Mouse (Mus musculus) cortical plate, adult 2 months (tissue): ENCODE measurements around the gene Lgr4. TPM values are rescaled to one million over a fixed set of nuclear protein-coding genes. Genes with fewer than 3 reads are reported as not detected.

Source experiments
- H3K27ac ChIP-seq: fragments of 200-500 bp; 2 replicates; pipeline ENCODE4 v1.5.1; 2012; ENCODE audit warnings: low read length, control low read depth, inconsistent platforms; ENCODE audit not compliant: insufficient read depth
- H3K4me1 ChIP-seq: fragments of 200-500 bp; 2 replicates; pipeline ENCODE4 v1.6.1; 2011; ENCODE audit warnings: low read length; ENCODE audit not compliant: control insufficient read depth, insufficient read depth
- H3K4me3 ChIP-seq: fragments of 200-500 bp; 2 replicates; pipeline ENCODE4 v1.5.1; 2011; ENCODE audit warnings: mild to moderate bottlenecking, low read length, control low read depth; ENCODE audit not compliant: insufficient read depth
- CTCF ChIP-seq: fragments of 200-500 bp; IDR thresholded peaks from 2 replicates; pipeline ENCODE4 v1.5.1; 2011; ENCODE audit warnings: mild to moderate bottlenecking, control low read depth, low read length; ENCODE audit not compliant: insufficient read depth; ENCODE audit errors: extremely low read depth
- POLR2A ChIP-seq: fragments of 200-500 bp; IDR thresholded peaks from 2 replicates; pipeline ENCODE4 v1.6.1; 2011; ENCODE audit warnings: mild to moderate bottlenecking, low read length, control low read depth; ENCODE audit not compliant: insufficient read depth; ENCODE audit errors: extremely low read depth
- polyA plus RNA-seq: library from polyadenylated mRNA; depleted of rRNA; stranded (reverse); fragments of >200 nt; gene quantifications from 2 replicates; pipeline ENCODE4 v1.2.3, GENCODE M21; 2012

Lgr4 gene
- polyA plus RNA-seq, 1 experiment, result 15.4 TPM

GRCm38 (mm10) chr2:109944995-109945394, 27.5 kb downstream of the Lgr4 start:
- TF ChIP-seq POLR2A (no peak), CTCF (no peak)
- Histone ChIP-seq H3K4me3 (no peak overlapping the region), H3K4me1 (no peaks in the 10 kb centered on the region), H3K27ac (no peak overlapping the region)

GRCm38 (mm10) chr2:109945532-109945931, 28.1 kb downstream of the Lgr4 start:
- no peak overlapping the region for H3K27ac ChIP-seq
- no peak overlapping the region for H3K4me3 ChIP-seq
- H3K4me1 ChIP-seq, result no peaks in the 10 kb centered on the region
- TF ChIP-seq CTCF (no peak), POLR2A (no peak)

- Histone ChIP-seq H3K4me1 (no peaks in the 10 kb centered on the region), H3K27ac (no peak overlapping the region), H3K4me3 (no peak overlapping the region)
- TF ChIP-seq POLR2A, result no peak
- TF ChIP-seq CTCF, result no peak
Measured at GRCm38 (mm10) chr2:109946426-109946825, 29.0 kb downstream of the Lgr4 start.

- TF ChIP-seq POLR2A (no peak), CTCF (no peak)
- Histone ChIP-seq H3K4me1 (peaks cover 6% of the 10 kb centered on the region; the same call in 1 of the 2 replicates), H3K27ac (no peak overlapping the region), H3K4me3 (no peak overlapping the region)
Measured at GRCm38 (mm10) chr2:109949519-109949918, 32.1 kb downstream of the Lgr4 start.

- TF ChIP-seq CTCF, result no peak
- TF ChIP-seq POLR2A, result no peak
- H3K27ac ChIP-seq, result no peak overlapping the region
Measured at GRCm38 (mm10) chr2:109950311-109950710, 32.9 kb downstream of the Lgr4 start.

GRCm38 (mm10) chr2:109951050-109951449, 33.6 kb downstream of the Lgr4 start:
- Histone ChIP-seq H3K4me3 (no peak overlapping the region), H3K27ac (no peak overlapping the region), H3K4me1 (peaks cover 9% of the 10 kb centered on the region)
- TF ChIP-seq CTCF, result no peak

More at GRCm38 (mm10) chr2:109950311-109950710, 32.9 kb downstream of the Lgr4 start:
- H3K4me3 ChIP-seq, result no peak overlapping the region
- peaks cover 7% of the 10 kb centered on the region for H3K4me1 ChIP-seq

DNA sequence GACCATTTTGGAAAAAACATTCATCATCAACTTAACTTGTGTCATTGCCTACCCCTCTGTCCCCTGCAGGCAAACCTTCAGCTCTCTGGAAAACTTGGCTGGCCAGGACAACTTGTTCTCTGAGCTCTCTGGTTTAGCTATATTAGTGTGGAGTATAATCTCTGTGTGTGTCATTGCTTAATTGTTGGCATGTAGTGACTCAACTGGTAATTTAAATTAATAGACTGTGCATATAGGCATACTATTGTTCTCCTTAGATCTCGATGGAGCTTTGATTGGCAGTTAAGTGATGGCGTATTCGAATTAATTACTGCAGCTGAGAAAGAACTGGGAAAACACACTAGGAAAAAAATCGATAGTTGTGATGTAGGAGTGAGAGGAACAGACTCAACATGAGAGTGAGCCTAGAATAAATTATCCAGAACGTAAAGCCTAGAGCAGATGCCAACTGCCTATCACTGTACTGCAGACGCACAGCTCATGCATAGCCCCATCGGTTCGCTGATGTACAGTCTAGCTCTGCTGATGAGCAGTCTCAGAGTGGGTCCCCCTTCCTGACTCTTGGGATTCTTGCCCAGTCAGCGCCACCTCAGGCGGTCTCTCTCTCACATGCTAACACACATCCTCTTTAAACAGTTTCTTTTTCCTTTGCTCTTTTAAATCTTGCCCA, 35.7 kb downstream of the Lgr4 start:
- no peak overlapping the region for H3K4me3 ChIP-seq
- peaks cover 9% of the 10 kb centered on the region for H3K4me1 ChIP-seq
- no peak for TF ChIP-seq POLR2A
- no peak for TF ChIP-seq CTCF
- no peak overlapping the region for H3K27ac ChIP-seq

DNA sequence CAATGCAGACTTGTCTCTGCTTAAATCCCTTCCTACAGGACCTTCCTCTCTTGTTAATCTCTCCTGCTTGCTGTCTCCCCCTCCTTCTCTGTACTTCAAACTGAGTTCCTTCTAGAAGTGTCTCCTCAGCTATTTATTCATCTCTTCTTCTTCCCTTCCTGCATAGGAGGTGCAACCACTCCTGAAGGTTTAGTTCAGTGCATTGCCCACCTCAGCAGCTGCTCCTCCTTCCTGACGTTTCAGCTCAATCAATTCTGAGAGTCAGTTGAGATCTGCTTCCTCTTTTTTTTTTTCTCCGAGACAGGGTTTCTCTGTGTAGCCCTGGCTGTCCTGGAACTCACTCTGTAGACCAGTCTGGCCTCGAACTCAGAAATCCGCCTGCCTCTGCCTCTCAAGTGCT, 36.4 kb downstream of the Lgr4 start:
- H3K4me1 ChIP-seq, result peaks cover 9% of the 10 kb centered on the region
- no peak overlapping the region for H3K4me3 ChIP-seq
- TF ChIP-seq POLR2A (no peak), CTCF (no peak)
- no peak overlapping the region for H3K27ac ChIP-seq

GRCm38 (mm10) chr2:109955060-109955459, 37.6 kb downstream of the Lgr4 start:
- H3K4me1 ChIP-seq, result peaks cover 11% of the 10 kb centered on the region
- no peak for TF ChIP-seq CTCF
- TF ChIP-seq POLR2A, result no peak
- H3K4me3 ChIP-seq, result no peak overlapping the region
- H3K27ac ChIP-seq, result no peak overlapping the region

DNA sequence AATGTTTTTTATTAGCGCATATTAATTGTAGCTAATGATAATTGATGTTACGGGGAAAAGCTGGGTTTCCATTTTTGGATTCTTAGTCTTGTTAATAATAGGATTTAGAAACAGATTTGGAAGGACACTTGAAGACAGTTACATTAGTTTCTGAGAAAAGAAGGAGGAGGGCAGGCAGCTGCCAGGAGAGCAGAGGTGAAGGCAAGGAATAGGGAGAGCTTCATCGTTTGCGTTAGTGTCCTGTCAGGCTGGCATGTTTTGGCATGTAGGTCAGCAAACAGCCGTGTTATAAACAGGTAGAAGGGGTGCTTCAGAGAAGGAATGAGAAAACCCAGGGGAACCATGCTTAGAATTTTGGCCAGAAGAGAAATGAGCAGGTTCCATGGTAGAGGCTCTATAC, 38.5 kb downstream of the Lgr4 start:
- Histone ChIP-seq H3K27ac (no peak overlapping the region), H3K4me1 (peaks cover 11% of the 10 kb centered on the region), H3K4me3 (no peak overlapping the region)
- no peak for TF ChIP-seq CTCF
- TF ChIP-seq POLR2A, result no peak
